Mouse (Mus musculus) stomach, postnatal 0 days (tissue): Measurements from ENCODE around the gene D630039A03Rik.

Experiments
- CTCF ChIP-seq: IDR thresholded peaks from 2 replicates; pipeline ENCODE4 v1.5.1; 2016; ENCODE audit warnings: antibody characterized with exemption, low read depth, mild to moderate bottlenecking, moderate library complexity
- EP300 ChIP-seq: optimal IDR thresholded peaks from 2 replicates; pipeline ENCODE3; 2016; ENCODE audit warnings: antibody characterized with exemption

GRCm38 (mm10) chr4:57904638-57905037, 11.5 kb downstream of the D630039A03Rik start:
- TF ChIP-seq CTCF (no peak), EP300 (no peak)
